Mouse (Mus musculus) heart, adult 18-20 months (tissue): ENCODE data around the gene B4galt5. TPM values are rescaled to one million over a fixed set of nuclear protein-coding genes. Genes with fewer than 3 reads are reported as not detected.
A peak's percentile ranks its signal among the peaks of the same experiment; 100 is the strongest.

Experiments used
- DNase-seq, 2 experiments: peaks; one replicate each; pipeline ENCODE4 v3.0.0; 2021 to 2022; ENCODE audit warnings: mixed read lengths in 1 of 2
- total RNA-seq, 2 experiments: library from RNA; stranded (reverse); gene quantifications; 2 replicates each; pipeline ENCODE4 v1.2.3; 2021

Gene B4galt5
- total RNA-seq, 2 experiments from 2014 or later: 12.0 to 13.6 TPM

DNA sequence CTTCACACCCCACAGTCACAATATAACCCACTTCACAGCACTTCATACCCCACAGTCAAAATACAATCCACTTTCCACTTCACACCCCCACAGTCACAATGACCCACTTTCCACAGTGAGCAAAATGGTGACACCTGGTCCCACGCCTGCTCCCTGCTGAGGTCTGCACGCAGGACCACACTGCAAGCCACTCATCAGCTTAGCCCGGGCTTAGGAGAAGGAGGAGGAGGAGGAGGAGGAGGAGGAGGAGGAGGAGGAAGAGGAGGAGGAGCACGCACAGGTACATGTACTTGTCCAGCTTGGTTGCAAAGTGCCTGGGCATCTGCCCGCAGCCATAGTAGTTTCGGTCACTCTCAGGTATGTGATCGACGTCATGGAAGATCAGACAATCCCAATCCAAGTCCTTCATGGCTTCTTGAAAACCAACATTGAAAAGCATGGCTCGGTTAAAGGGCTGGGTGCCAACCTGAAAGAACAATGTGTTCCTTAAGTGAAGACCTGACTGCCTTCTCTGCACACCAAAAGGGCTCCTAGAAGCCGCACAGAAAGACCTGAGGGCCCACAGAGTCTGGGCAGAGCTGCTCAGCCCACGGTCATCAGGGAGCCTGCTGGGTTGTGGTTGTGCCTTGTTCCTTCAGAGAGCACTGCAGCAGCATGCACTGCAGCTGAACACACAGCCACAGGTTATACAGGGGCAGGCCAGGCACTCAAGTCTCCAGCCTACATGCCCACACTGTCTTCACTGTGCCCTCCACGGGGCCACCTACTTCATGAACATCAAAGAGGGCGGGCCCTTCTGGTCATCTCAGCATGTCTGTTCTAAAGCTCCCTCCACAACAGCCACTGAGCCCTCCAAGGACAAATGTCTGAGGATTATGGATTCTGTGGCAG is 43.4 kb downstream of the B4galt5 start:
- DNase-seq: no peak

- DNase-seq: no peak
These were observed 44.2 kb downstream of the B4galt5 start for GRCm38 (mm10) chr2:167304651-167305381.

- no peak for DNase-seq
These were observed 45.2 kb downstream of the B4galt5 start for GRCm38 (mm10) chr2:167303806-167304205.

DNA sequence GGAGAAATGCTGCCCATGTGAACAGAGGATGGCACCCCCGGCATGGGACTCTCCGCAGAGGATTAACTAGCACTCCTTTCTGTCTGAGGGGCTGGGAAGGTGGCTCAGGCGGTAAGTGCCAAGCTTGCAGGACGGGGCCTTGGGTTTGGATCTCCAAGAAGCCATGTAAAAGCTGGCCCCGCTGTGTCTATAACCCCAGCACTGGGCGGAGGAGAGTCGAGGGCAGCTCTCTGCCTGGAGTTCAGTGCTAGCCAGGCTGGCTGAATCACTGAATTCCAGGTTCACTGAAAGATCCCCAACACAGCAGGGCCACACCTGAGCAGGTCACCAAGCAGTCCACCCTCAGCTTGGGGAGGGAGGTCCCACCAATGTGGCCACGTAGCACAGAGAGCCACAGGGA is 45.8 kb downstream of the B4galt5 start:
- no peak for DNase-seq

- no peak for DNase-seq
These were observed 46.3 kb downstream of the B4galt5 start for GRCm38 (mm10) chr2:167302641-167303040.

DNA sequence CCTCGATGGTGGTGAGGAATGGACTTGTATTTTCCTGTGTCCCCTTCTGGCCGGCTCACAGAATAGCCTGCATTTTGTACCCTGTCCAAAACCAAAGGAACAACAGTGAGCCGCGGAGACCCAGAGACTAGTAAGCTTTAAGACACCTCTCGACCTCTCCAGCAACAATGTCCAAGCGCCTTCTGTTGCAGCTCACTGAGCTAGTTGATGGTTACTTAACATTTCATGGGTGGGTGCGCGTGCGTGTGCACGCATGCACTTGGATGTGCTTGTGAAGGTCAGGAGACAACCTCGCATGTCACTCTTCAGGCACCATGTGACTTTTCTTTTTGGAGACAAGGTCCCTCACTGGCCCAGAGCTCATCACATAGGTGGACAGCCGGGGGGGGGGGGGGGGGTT is 47.0 kb downstream of the B4galt5 start:
- no peak for DNase-seq

GRCm38 (mm10) chr2:167301601-167302000 is 47.4 kb downstream of the B4galt5 start:
- DNase-seq: no peak

DNA sequence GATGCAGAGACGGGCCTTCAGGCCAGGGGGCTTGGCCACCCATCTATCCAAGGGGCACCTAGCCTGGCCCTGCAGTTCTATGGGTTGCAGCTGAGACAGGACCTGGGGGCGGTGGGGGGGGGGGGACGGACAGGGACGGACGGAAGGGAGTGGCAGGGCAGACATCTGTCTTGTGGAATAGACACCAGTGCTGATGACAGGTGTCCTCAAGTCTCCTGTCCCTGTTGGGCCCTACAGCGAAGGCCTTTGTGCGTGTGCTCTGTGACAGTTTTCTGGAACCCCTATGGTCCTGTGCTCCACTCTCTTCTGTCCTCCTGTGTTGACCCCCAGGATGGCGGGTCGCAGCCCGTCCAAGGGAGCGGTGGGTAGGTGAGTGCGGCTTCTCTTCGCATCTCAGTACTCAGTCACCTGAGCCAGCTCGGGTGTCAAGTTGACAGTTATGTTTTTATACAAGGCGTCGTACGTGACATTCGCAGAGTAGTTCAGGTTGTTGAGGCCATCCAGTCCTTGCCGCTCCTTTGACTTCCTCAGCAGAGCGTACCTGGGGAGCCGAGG is 48.0 kb downstream of the B4galt5 start:
- DNase-seq: no peak

DNA sequence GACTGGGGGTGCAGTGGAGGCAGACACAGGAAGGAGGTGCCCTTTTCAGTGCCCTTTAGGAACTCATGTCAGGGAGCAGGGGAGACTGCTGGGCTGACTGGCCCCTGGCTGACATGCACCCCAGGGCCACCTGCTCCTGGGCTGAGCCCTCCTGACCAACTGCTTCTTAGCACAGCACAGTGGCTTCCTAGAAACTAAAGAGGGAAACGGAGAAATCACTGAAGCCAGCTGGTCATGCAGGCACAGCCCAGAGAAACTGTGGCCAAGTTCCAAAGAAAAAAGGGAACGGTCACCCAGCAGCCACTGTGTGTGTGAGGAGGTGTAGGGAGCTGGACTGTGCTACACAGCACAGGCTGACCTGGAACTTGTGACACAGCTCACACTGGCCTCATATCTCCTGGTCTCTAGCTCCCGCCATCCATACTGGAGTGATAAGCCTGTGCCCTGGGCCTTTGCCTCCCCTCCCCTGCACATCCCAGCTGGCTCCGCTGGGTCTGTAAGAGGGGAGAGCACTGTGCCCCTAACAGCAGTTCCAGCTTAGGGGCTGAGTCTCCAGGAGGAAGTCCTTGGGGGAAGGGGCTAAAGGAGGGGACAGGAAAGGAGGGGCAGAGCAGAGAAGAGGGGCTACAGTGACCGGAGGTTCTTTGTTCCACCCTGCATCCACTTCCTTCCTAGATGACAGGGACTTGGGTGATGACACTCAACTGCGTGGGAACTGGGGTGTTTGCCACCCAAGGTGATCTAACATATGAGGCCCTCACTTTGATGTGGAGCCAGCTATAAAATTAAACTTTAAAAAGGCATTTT is 48.9 kb downstream of the B4galt5 start:
- peak; percentile 11 to 51 for DNase-seq

DNA sequence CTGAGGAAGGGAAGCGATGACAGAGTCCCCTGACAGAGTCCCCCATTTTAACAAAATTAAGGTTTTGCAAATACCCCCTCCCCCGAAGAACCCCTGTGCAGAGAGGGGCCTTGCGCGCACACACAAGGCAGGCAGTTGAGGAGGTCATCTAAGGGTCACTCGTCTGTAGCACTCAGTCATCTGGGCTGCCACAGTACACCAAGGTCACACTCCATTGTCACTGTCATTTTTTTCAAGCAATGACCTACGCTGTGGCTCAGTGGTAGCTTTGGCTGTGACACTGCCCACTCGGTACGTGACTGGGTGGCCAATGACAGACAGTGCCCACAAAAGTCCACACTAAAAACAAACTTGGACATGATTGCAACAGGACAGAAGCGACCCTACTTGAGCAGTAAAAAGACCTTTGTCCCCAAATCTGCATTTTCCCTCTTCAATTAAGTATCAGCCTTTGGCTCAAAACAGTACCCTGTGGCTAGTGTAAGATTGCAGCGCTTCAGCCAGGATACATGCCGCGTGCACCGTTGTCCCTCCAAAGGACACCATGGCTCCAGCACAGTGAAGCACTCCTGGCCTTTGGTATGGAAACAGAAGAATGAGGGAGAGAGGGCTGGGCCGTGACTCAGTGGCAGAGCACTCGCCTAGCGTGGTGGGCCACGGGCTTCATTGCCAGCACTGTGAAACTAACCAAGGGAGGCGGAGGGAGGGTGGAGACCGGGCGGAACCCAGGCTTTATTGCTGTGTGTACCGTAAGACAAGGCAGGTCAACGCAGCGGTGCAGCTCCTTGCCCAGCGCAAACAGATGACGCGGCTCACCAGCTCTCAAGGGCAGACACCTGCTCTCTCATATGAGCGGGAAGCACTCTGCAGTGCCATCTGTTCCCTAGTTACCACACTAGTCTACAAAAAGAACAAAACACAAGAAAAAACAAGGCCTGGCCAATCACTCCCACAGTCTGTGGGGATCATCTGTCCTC is 50.0 kb downstream of the B4galt5 start:
- no peak for DNase-seq

- peak in 1 of 2 experiments; percentile 0 for DNase-seq
These were observed 51.0 kb downstream of the B4galt5 start for GRCm38 (mm10) chr2:167297985-167298384.

- DNase-seq: peak in 1 of 2 experiments; percentile 1
These were observed 54.1 kb downstream of the B4galt5 start for GRCm38 (mm10) chr2:167294926-167295325.

- peak in 1 of 2 experiments; percentile 0 for DNase-seq
These were observed 54.8 kb downstream of the B4galt5 start for GRCm38 (mm10) chr2:167294216-167294615.

GRCm38 (mm10) chr2:167293289-167294085 is 55.5 kb downstream of the B4galt5 start:
- DNase-seq: peak in 1 of 2 experiments; percentile 11

DNA sequence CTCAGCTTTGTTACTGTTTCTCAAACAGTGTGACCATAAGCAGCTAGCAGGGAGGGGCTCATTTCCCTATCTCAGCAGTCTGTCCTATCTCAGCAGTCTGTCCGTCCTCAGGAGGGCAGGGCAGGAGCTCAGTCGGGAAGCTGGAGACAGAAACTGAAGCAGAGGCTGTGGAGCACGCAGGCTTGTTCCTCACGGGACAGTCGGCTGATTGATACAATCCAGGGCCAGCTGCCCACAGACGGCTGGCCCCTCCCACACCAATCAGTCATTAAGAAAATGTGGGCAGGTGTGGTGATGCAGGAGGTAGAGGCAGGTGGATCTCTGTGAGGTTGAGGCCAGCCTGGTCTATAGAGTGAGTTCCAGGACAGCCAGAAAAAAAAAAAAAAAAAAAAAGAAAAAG is 56.1 kb downstream of the B4galt5 start:
- DNase-seq: peak in 1 of 2 experiments; percentile 23

- DNase-seq: peak in 1 of 2 experiments; percentile 22
These were observed 56.8 kb downstream of the B4galt5 start for GRCm38 (mm10) chr2:167292151-167292591.

GRCm38 (mm10) chr2:167291656-167292055 is 57.3 kb downstream of the B4galt5 start:
- no peak for DNase-seq

DNA sequence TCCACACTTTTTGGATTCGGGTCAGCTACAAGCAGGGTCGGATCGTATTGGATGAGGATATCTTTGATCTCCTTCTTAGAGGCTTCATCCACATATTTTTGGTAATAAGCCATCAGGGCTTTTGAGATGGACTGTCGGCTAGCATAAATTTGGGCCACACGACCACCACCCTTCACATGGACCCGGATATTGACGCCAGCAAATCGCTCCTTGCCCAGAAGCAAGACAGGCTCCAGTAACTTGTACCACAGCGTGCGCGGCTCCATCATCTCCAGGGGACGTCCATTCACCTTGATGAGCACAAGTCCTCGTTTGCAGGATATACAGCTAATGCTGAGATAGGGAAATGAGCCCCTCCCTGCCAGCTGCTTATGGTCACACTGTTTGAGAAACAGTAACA is 67.5 kb downstream of the B4galt5 start:
- no peak for DNase-seq

GRCm38 (mm10) chr2:167280986-167281310 is 68.0 kb downstream of the B4galt5 start:
- peak in 1 of 2 experiments; percentile 2 for DNase-seq
